Mouse (Mus musculus): ENCODE data around the gene Kcnk5. TPM values are rescaled to one million over a fixed set of nuclear protein-coding genes. Genes with fewer than 3 reads are reported as not detected.

Kcnk5 gene
- total and polyA plus RNA-seq, 2 experiments from 2014 or later: 0.84 to 1.0 TPM

- Histone ChIP-seq H3K36me3 (ENCODE audit: insufficient read depth, low read length) (no peaks in the 10 kb centered on the region), H3K27ac (no peak overlapping the region), H3K9ac (replicated peaks; ENCODE audit: low read length) (no peak overlapping the region), H3K4me2 (ENCODE audit: low read depth, low read length) (no peak overlapping the region), H3K4me1 (ENCODE audit: insufficient read depth, low read length) (no peaks in the 10 kb centered on the region), H3K27me3 (ENCODE audit: insufficient read depth, low read length) (no peaks in the 10 kb centered on the region; the same call in 1 of the 2 replicates), H3K4me3 (ENCODE audit: low read length) (no peak overlapping the region), H3K9me3 (ENCODE audit: low read length) (no peaks in the 10 kb centered on the region)
- no peak for ATAC-seq
- no peak for TF ChIP-seq CTCF (IDR thresholded peaks at IDR 0.05; ENCODE audit: low read depth)
- 68% methylated on average over 7 of the region's 7 CpGs for WGBS
- DNase-seq (ENCODE audit: low spot score): no peak
Observed at GRCm38 (mm10) chr14:20113189-20113961, 68.2 kb downstream of the Kcnk5 start.

GRCm38 (mm10) chr14:20112218-20112617 lies 69.4 kb downstream of the Kcnk5 start:
- H3K4me2 ChIP-seq (ENCODE audit: low read depth, low read length): no peak overlapping the region
- ATAC-seq (no peak), DNase-seq (ENCODE audit: low spot score) (no peak)
- no peaks in the 10 kb centered on the region for H3K9me3 ChIP-seq (ENCODE audit: low read length)
- WGBS: 77% methylated on average over 3 of the region's 3 CpGs
- no peaks in the 10 kb centered on the region for H3K36me3 ChIP-seq (ENCODE audit: insufficient read depth, low read length)
- TF ChIP-seq CTCF (IDR thresholded peaks at IDR 0.05; ENCODE audit: low read depth): no peak; the same call in 1 of the 2 replicates
- H3K9ac ChIP-seq (replicated peaks; ENCODE audit: low read length): no peak overlapping the region
- no peaks in the 10 kb centered on the region; the same call in 1 of the 2 replicates for H3K27me3 ChIP-seq (ENCODE audit: insufficient read depth, low read length)
- H3K4me1 ChIP-seq (ENCODE audit: insufficient read depth, low read length): no peaks in the 10 kb centered on the region
- H3K27ac ChIP-seq: no peak overlapping the region
- H3K4me3 ChIP-seq (ENCODE audit: low read length): no peak overlapping the region

- no peak overlapping the region for H3K4me3 ChIP-seq (ENCODE audit: low read length)
- no peak for TF ChIP-seq CTCF (IDR thresholded peaks at IDR 0.05; ENCODE audit: low read depth)
- DNase-seq (ENCODE audit: low spot score): no peak
- H3K27ac ChIP-seq: no peak overlapping the region
- H3K9me3 ChIP-seq (ENCODE audit: low read length): no peaks in the 10 kb centered on the region
- H3K36me3 ChIP-seq (ENCODE audit: insufficient read depth, low read length): no peaks in the 10 kb centered on the region
- no peak for ATAC-seq
- H3K4me1 ChIP-seq (ENCODE audit: insufficient read depth, low read length): no peaks in the 10 kb centered on the region
- 83% methylated on average over 1 of the region's 1 CpGs for WGBS
- H3K9ac ChIP-seq (replicated peaks; ENCODE audit: low read length): no peak overlapping the region
- H3K27me3 ChIP-seq (ENCODE audit: insufficient read depth, low read length): no peaks in the 10 kb centered on the region; the same call in 1 of the 2 replicates
- no peak overlapping the region for H3K4me2 ChIP-seq (ENCODE audit: low read depth, low read length)
Observed at GRCm38 (mm10) chr14:20110945-20111344, 70.7 kb downstream of the Kcnk5 start.

- 84% methylated on average over 6 of the region's 6 CpGs for WGBS
- Histone ChIP-seq H3K27ac (no peak overlapping the region), H3K9ac (replicated peaks; ENCODE audit: low read length) (no peak overlapping the region), H3K27me3 (ENCODE audit: insufficient read depth, low read length) (no peaks in the 10 kb centered on the region), H3K4me2 (ENCODE audit: low read depth, low read length) (no peak overlapping the region), H3K36me3 (ENCODE audit: insufficient read depth, low read length) (no peaks in the 10 kb centered on the region), H3K4me1 (ENCODE audit: insufficient read depth, low read length) (no peaks in the 10 kb centered on the region), H3K9me3 (ENCODE audit: low read length) (no peaks in the 10 kb centered on the region), H3K4me3 (ENCODE audit: low read length) (no peak overlapping the region)
- no peak for ATAC-seq
- no peak for TF ChIP-seq CTCF (IDR thresholded peaks at IDR 0.05; ENCODE audit: low read depth)
- no peak for DNase-seq (ENCODE audit: low spot score)
Observed at GRCm38 (mm10) chr14:20106271-20106670, 75.3 kb downstream of the Kcnk5 start.

GRCm38 (mm10) chr14:20103207-20103606 lies 78.4 kb downstream of the Kcnk5 start:
- Histone ChIP-seq H3K4me3 (ENCODE audit: low read length) (no peak overlapping the region), H3K4me1 (ENCODE audit: insufficient read depth, low read length) (no peaks in the 10 kb centered on the region), H3K9me3 (ENCODE audit: low read length) (no peaks in the 10 kb centered on the region), H3K4me2 (ENCODE audit: low read depth, low read length) (no peak overlapping the region), H3K9ac (replicated peaks; ENCODE audit: low read length) (no peak overlapping the region), H3K27me3 (ENCODE audit: insufficient read depth, low read length) (no peaks in the 10 kb centered on the region), H3K36me3 (ENCODE audit: insufficient read depth, low read length) (no peaks in the 10 kb centered on the region), H3K27ac (no peak overlapping the region)
- no peak for ATAC-seq
- 38% methylated on average over 4 of the region's 4 CpGs for WGBS
- no peak for TF ChIP-seq CTCF (IDR thresholded peaks at IDR 0.05; ENCODE audit: low read depth)
- no peak for DNase-seq (ENCODE audit: low spot score)

- Histone ChIP-seq H3K27ac (no peak overlapping the region), H3K4me2 (ENCODE audit: low read depth, low read length) (no peak overlapping the region), H3K36me3 (ENCODE audit: insufficient read depth, low read length) (no peaks in the 10 kb centered on the region), H3K27me3 (ENCODE audit: insufficient read depth, low read length) (no peaks in the 10 kb centered on the region), H3K4me3 (ENCODE audit: low read length) (no peak overlapping the region), H3K4me1 (ENCODE audit: insufficient read depth, low read length) (no peaks in the 10 kb centered on the region), H3K9ac (replicated peaks; ENCODE audit: low read length) (no peak overlapping the region), H3K9me3 (ENCODE audit: low read length) (no peaks in the 10 kb centered on the region)
- WGBS: 76% methylated on average over 5 of the region's 5 CpGs
- DNase-seq (ENCODE audit: low spot score) (no peak), ATAC-seq (no peak)
- TF ChIP-seq CTCF (IDR thresholded peaks at IDR 0.05; ENCODE audit: low read depth): no peak
Observed at GRCm38 (mm10) chr14:20098061-20098460, 83.5 kb downstream of the Kcnk5 start.

- 66% methylated on average over 5 of the region's 5 CpGs for WGBS
- H3K27me3 ChIP-seq (ENCODE audit: insufficient read depth, low read length): no peaks in the 10 kb centered on the region
- H3K4me2 ChIP-seq (ENCODE audit: low read depth, low read length): no peak overlapping the region
- no peaks in the 10 kb centered on the region for H3K4me1 ChIP-seq (ENCODE audit: insufficient read depth, low read length)
- no peak overlapping the region for H3K27ac ChIP-seq
- H3K4me3 ChIP-seq (ENCODE audit: low read length): no peak overlapping the region
- H3K36me3 ChIP-seq (ENCODE audit: insufficient read depth, low read length): no peaks in the 10 kb centered on the region
- no peak overlapping the region for H3K9ac ChIP-seq (replicated peaks; ENCODE audit: low read length)
- ATAC-seq (no peak), DNase-seq (ENCODE audit: low spot score) (no peak)
- no peaks in the 10 kb centered on the region for H3K9me3 ChIP-seq (ENCODE audit: low read length)
- no peak for TF ChIP-seq CTCF (IDR thresholded peaks at IDR 0.05; ENCODE audit: low read depth)
Observed at GRCm38 (mm10) chr14:20094942-20095341, 86.7 kb downstream of the Kcnk5 start.

All from hindbrain, postnatal 0 days (tissue).